Mouse (Mus musculus): ENCODE data around the gene Mast3. TPM values are rescaled to one million over a fixed set of nuclear protein-coding genes. Genes with fewer than 3 reads are reported as not detected.

Gene Mast3
- polyA plus RNA-seq, 1 experiment, result 31.7 TPM

GRCm38 (mm10) chr8:70840590-70840989 lies 35.7 kb upstream of the Mast3 start:
- Histone ChIP-seq H3K27me3 (ENCODE audit: control insufficient read depth, insufficient read depth, insufficient read length) (no peaks in the 10 kb centered on the region), H3K4me3 (no peak overlapping the region), H3K36me3 (ENCODE audit: control insufficient read depth, insufficient read depth) (no peaks in the 10 kb centered on the region), H3ac (ENCODE audit: control insufficient read depth, insufficient read length) (no peak overlapping the region), H3K4me2 (ENCODE audit: low read depth) (no peak overlapping the region), H3K79me2 (ENCODE audit: control insufficient read depth, insufficient read depth) (no peaks in the 10 kb centered on the region)
- no peak for TF ChIP-seq TCF3 (IDR thresholded peaks at IDR 0.05; ENCODE audit: insufficient read length, low read depth)
- no peak for TF ChIP-seq USF1 (IDR thresholded peaks at IDR 0.05; ENCODE audit: low read depth)
- TF ChIP-seq TCF12 (IDR thresholded peaks at IDR 0.05; ENCODE audit: insufficient read depth, poor library complexity, severe bottlenecking), result no peak
- no peak for TF ChIP-seq MYOG (IDR thresholded peaks at IDR 0.05; ENCODE audit: control insufficient read depth in 1 of 3, insufficient read depth in 1 of 3, insufficient read length in 2 of 3, low read depth in 2 of 3)
- no peak for TF ChIP-seq REST (IDR thresholded peaks at IDR 0.05; ENCODE audit: insufficient read depth, insufficient read length)
- TF ChIP-seq SRF (IDR thresholded peaks at IDR 0.05; ENCODE audit: control insufficient read depth, insufficient read length, low read depth), result no peak
- no peak for TF ChIP-seq MAX (IDR thresholded peaks at IDR 0.05; ENCODE audit: low read depth)
- TF ChIP-seq E2F4 (IDR thresholded peaks at IDR 0.05; ENCODE audit: insufficient read depth), result no peak
- no peak for TF ChIP-seq POLR2AphosphoS2 (IDR thresholded peaks at IDR 0.05; ENCODE audit: insufficient read length, low read depth)
- TF ChIP-seq POLR2A (IDR thresholded peaks at IDR 0.05; ENCODE audit: insufficient read length, low read depth), result no peak
- TF ChIP-seq MYOD1 (IDR thresholded peaks at IDR 0.05; ENCODE audit: control insufficient read depth in 1 of 3, insufficient read length in 2 of 3, low read depth in 2 of 3), result no peak

- H3K4me2 ChIP-seq (ENCODE audit: low read depth), result peak within 1 kb of the TSS; percentile 93
- H3K4me3 ChIP-seq, result peak within 1 kb of the TSS; percentile 50
- TF ChIP-seq TCF3 (IDR thresholded peaks at IDR 0.05; ENCODE audit: insufficient read length, low read depth), result no peak
- peak; percentile 99 for TF ChIP-seq POLR2A (IDR thresholded peaks at IDR 0.05; ENCODE audit: insufficient read length, low read depth)
- TF ChIP-seq CEBPB (IDR thresholded peaks at IDR 0.05; ENCODE audit: insufficient read depth, poor library complexity, severe bottlenecking), result no peak
- no peak for TF ChIP-seq USF1 (IDR thresholded peaks at IDR 0.05; ENCODE audit: low read depth)
- peak; percentile 99 for TF ChIP-seq POLR2AphosphoS2 (IDR thresholded peaks at IDR 0.05; ENCODE audit: insufficient read length, low read depth)
- TF ChIP-seq REST (IDR thresholded peaks at IDR 0.05; ENCODE audit: insufficient read depth, insufficient read length), result no peak
- peak; percentile 55 for TF ChIP-seq SRF (IDR thresholded peaks at IDR 0.05; ENCODE audit: control insufficient read depth, insufficient read length, low read depth)
- TF ChIP-seq MYOD1 (IDR thresholded peaks at IDR 0.05; ENCODE audit: control insufficient read depth in 1 of 3, insufficient read length in 2 of 3, low read depth in 2 of 3), result peak in 1 of 3 experiments; percentile 52
- no peak for TF ChIP-seq TCF12 (IDR thresholded peaks at IDR 0.05; ENCODE audit: insufficient read depth, poor library complexity, severe bottlenecking)
- TF ChIP-seq MYOG (IDR thresholded peaks at IDR 0.05; ENCODE audit: control insufficient read depth in 1 of 3, insufficient read depth in 1 of 3, insufficient read length in 2 of 3, low read depth in 2 of 3), result peak in 1 of 3 experiments; percentile 73
- TF ChIP-seq MAX (IDR thresholded peaks at IDR 0.05; ENCODE audit: low read depth), result no peak
- TF ChIP-seq E2F4 (IDR thresholded peaks at IDR 0.05; ENCODE audit: insufficient read depth), result no peak
- H3K79me2 ChIP-seq (ENCODE audit: control insufficient read depth, insufficient read depth), result no peaks in the 10 kb centered on the region
- no peaks in the 10 kb centered on the region for H3K27me3 ChIP-seq (ENCODE audit: control insufficient read depth, insufficient read depth, insufficient read length)
- H3K36me3 ChIP-seq (ENCODE audit: control insufficient read depth, insufficient read depth), result no peaks in the 10 kb centered on the region
- peak within 1 kb of the TSS; percentile 64 for H3ac ChIP-seq (ENCODE audit: control insufficient read depth, insufficient read length)
Measured at GRCm38 (mm10) chr8:70839408-70840351, 34.8 kb upstream of the Mast3 start, which contains the start of gene Arrdc2. Arrdc2 (minus strand) TSS chr8:70839720.

GRCm38 (mm10) chr8:70838654-70839407 lies 34.0 kb upstream of the Mast3 start:
- no peaks in the 10 kb centered on the region for H3K36me3 ChIP-seq (ENCODE audit: control insufficient read depth, insufficient read depth)
- TF ChIP-seq MYOG (IDR thresholded peaks at IDR 0.05; ENCODE audit: control insufficient read depth in 1 of 3, insufficient read depth in 1 of 3, insufficient read length in 2 of 3, low read depth in 2 of 3) (no peak), TCF3 (IDR thresholded peaks at IDR 0.05; ENCODE audit: insufficient read length, low read depth) (no peak), MYOD1 (IDR thresholded peaks at IDR 0.05; ENCODE audit: control insufficient read depth in 1 of 3, insufficient read length in 2 of 3, low read depth in 2 of 3) (no peak), TCF12 (IDR thresholded peaks at IDR 0.05; ENCODE audit: insufficient read depth, poor library complexity, severe bottlenecking) (no peak), CEBPB (IDR thresholded peaks at IDR 0.05; ENCODE audit: insufficient read depth, poor library complexity, severe bottlenecking) (no peak), REST (IDR thresholded peaks at IDR 0.05; ENCODE audit: insufficient read depth, insufficient read length) (no peak), POLR2A (IDR thresholded peaks at IDR 0.05; ENCODE audit: insufficient read length, low read depth) (no peak), E2F4 (IDR thresholded peaks at IDR 0.05; ENCODE audit: insufficient read depth) (no peak)
- no peaks in the 10 kb centered on the region for H3K27me3 ChIP-seq (ENCODE audit: control insufficient read depth, insufficient read depth, insufficient read length)
- peak overlapping the region; percentile 50 for H3K4me3 ChIP-seq
- H3K79me2 ChIP-seq (ENCODE audit: control insufficient read depth, insufficient read depth), result no peaks in the 10 kb centered on the region
- H3K4me2 ChIP-seq (ENCODE audit: low read depth), result peak overlapping the region; percentile 93
- peak overlapping the region; percentile 64 for H3ac ChIP-seq (ENCODE audit: control insufficient read depth, insufficient read length)

GRCm38 (mm10) chr8:70836666-70837065 lies 31.8 kb upstream of the Mast3 start:
- no peak overlapping the region for H3K4me2 ChIP-seq (ENCODE audit: low read depth)
- no peaks in the 10 kb centered on the region for H3K27me3 ChIP-seq (ENCODE audit: control insufficient read depth, insufficient read depth, insufficient read length)
- no peak overlapping the region for H3K4me3 ChIP-seq
- H3K79me2 ChIP-seq (ENCODE audit: control insufficient read depth, insufficient read depth), result no peaks in the 10 kb centered on the region
- H3K36me3 ChIP-seq (ENCODE audit: control insufficient read depth, insufficient read depth), result no peaks in the 10 kb centered on the region
- TF ChIP-seq REST (IDR thresholded peaks at IDR 0.05; ENCODE audit: insufficient read depth, insufficient read length), result no peak
- no peak for TF ChIP-seq SRF (IDR thresholded peaks at IDR 0.05; ENCODE audit: control insufficient read depth, insufficient read length, low read depth)
- no peak for TF ChIP-seq E2F4 (IDR thresholded peaks at IDR 0.05; ENCODE audit: insufficient read depth)
- no peak for TF ChIP-seq MAX (IDR thresholded peaks at IDR 0.05; ENCODE audit: low read depth)
- TF ChIP-seq TCF3 (IDR thresholded peaks at IDR 0.05; ENCODE audit: insufficient read length, low read depth), result no peak
- TF ChIP-seq POLR2A (IDR thresholded peaks at IDR 0.05; ENCODE audit: insufficient read length, low read depth), result no peak
- TF ChIP-seq CEBPB (IDR thresholded peaks at IDR 0.05; ENCODE audit: insufficient read depth, poor library complexity, severe bottlenecking), result no peak
- TF ChIP-seq USF1 (IDR thresholded peaks at IDR 0.05; ENCODE audit: low read depth), result no peak
- no peak for TF ChIP-seq TCF12 (IDR thresholded peaks at IDR 0.05; ENCODE audit: insufficient read depth, poor library complexity, severe bottlenecking)
- TF ChIP-seq POLR2AphosphoS2 (IDR thresholded peaks at IDR 0.05; ENCODE audit: insufficient read length, low read depth), result no peak
- TF ChIP-seq MYOG (IDR thresholded peaks at IDR 0.05; ENCODE audit: control insufficient read depth in 1 of 3, insufficient read depth in 1 of 3, insufficient read length in 2 of 3, low read depth in 2 of 3), result no peak
- no peak for TF ChIP-seq MYOD1 (IDR thresholded peaks at IDR 0.05; ENCODE audit: control insufficient read depth in 1 of 3, insufficient read length in 2 of 3, low read depth in 2 of 3)
- H3ac ChIP-seq (ENCODE audit: control insufficient read depth, insufficient read length), result no peak overlapping the region

All from myocyte (in vitro differentiated cells).